ENCODE assay signal across 10 mouse cellular contexts in genomic region chr13:98726494-98726893, GRCm38 (mm10). TPM values are rescaled to one million over a fixed set of nuclear protein-coding genes. Genes with fewer than 3 reads are reported as not detected.
DNase-seq lines count a peak whose midpoint lies in the region; ATAC-seq and TF ChIP-seq lines count a peak whose summit lies in the region.
"Had no signal": no experiment of that assay in that cellular context is flagged by ENCODE, and none has a peak within 500 bp of the region (broad histone marks: within the 10 kb centered on the region; RNA-seq: fewer than 3 reads in every experiment).

No protein-coding gene starts in this region.

- in situ Hi-C loops in CH12.LX (cut with MboI; ENCODE audit: low pct_ligation_motif_present, low pct_unique_long_range_greater_than_20kb, low sequenced_read_pairs), result no loop called here

- peak; percentile 30 to 79; a peak in 3 of 4 replicates for TF ChIP-seq CTCF in CH12.LX (conservative IDR thresholded peaks at IDR 0.05 in 1 of 2, IDR thresholded peaks at IDR 0.05 in 1 of 2; ENCODE audit: low read depth in 2 of 2, low read length in 2 of 2)

- H3K79me2 ChIP-seq in CH12.LX (replicated peaks; ENCODE audit: control insufficient read depth, extremely low read depth, insufficient read depth, poor library complexity, severe bottlenecking), result no peaks in the 10 kb centered on the region

- peak; percentile 56 for TF ChIP-seq RAD21 in CH12.LX (IDR thresholded peaks at IDR 0.05; ENCODE audit: low read depth, low read length)

- TF ChIP-seq EP300 in CH12.LX (IDR thresholded peaks at IDR 0.05; ENCODE audit: low read length), result no peak

- peak; percentile 10 to 20 for DNase-seq in cerebellum, postnatal 14 days
- no peak for DNase-seq in cerebellum, postnatal 36 days
- DNase-seq in layer of hippocampus, adult 9-10 months (ENCODE audit: low spot score), result peak; percentile 15
- DNase-seq in layer of hippocampus, postnatal 25 days (ENCODE audit: extremely low spot score in 1 of 2, low spot score in 1 of 2), result no peak
- DNase-seq in CH12.LX (ENCODE audit: extremely low read depth), result peak; percentile 34
- no peak for DNase-seq in ovary, adult 18-20 months (ENCODE audit: low spot score)
- DNase-seq in natural killer cell, adult 2 months (ENCODE audit: low spot score in 2 of 2), result no peak

- H3K27me3 ChIP-seq in CH12.LX (replicated peaks), result no peaks in the 10 kb centered on the region
- H3K27me3 ChIP-seq: embryonic facial prominence, embryonic 15.5 days; neural tube, embryonic 13.5 days had no signal

- ATAC-seq in inflammation-experienced regulatory T-cells, adult 6 months, result peak; percentile 54

- no peak overlapping the region for H3K27ac ChIP-seq in CH12.LX (ENCODE audit: insufficient read depth, low read depth)
- H3K27ac ChIP-seq: embryonic facial prominence, embryonic 15.5 days; neural tube, embryonic 13.5 days had no signal

- no peak overlapping the region for H3K4me2 ChIP-seq in CH12.LX (ENCODE audit: insufficient read depth, low read depth, poor library complexity, severe bottlenecking)
- H3K4me2 ChIP-seq: embryonic facial prominence, embryonic 15.5 days; neural tube, embryonic 13.5 days had no signal

- no peaks in the 10 kb centered on the region for H3K4me1 ChIP-seq in CH12.LX (ENCODE audit: control insufficient read depth in 1 of 2, insufficient read depth in 2 of 2)
- H3K4me1 ChIP-seq: embryonic facial prominence, embryonic 15.5 days; neural tube, embryonic 13.5 days had no signal

- dilution Hi-C loops in CH12.LX (cut with MboI; ENCODE audit: extremely low pct_ligation_motif_present, extremely low pct_unique_long_range_greater_than_20kb, low sequenced_read_pairs), result no loop called here

- H3K9me3 ChIP-seq in CH12.LX (replicated peaks; ENCODE audit: low read length), result peaks cover 4% of the 10 kb centered on the region
- H3K9me3 ChIP-seq: embryonic facial prominence, embryonic 15.5 days; neural tube, embryonic 13.5 days had no signal

- no peak overlapping the region for H3K4me3 ChIP-seq in CH12.LX (replicated peaks in 1 of 3; ENCODE audit: low read depth in 2 of 3, low read length in 2 of 3, poor library complexity in 1 of 3)
- H3K4me3 ChIP-seq: embryonic facial prominence, embryonic 15.5 days; neural tube, embryonic 13.5 days had no signal

- peaks cover 25 to 66% of the 10 kb centered on the region in 2 experiments for H3K36me3 ChIP-seq in CH12.LX (replicated peaks in 1 of 2; ENCODE audit: control insufficient read depth in 1 of 2, insufficient read depth in 1 of 2, low read length in 1 of 2)

- H3K9ac ChIP-seq in CH12.LX (ENCODE audit: insufficient read depth, low read depth), result no peak overlapping the region
- H3K9ac ChIP-seq: embryonic facial prominence, embryonic 15.5 days; neural tube, embryonic 13.5 days had no signal

- no peak for TF ChIP-seq POLR2A in CH12.LX (IDR thresholded peaks at IDR 0.05; ENCODE audit: low read depth, low read length)

TF ChIP-seq in CH12.LX, 34 proteins besides CTCF, POLR2A, EP300 and RAD21:
- TF ChIP-seq NELFE (IDR thresholded peaks at IDR 0.05; ENCODE audit: low read depth, low read length) (no peak), BHLHE40 (IDR thresholded peaks at IDR 0.05; ENCODE audit: low read depth, low read length) (no peak), SMC3 (IDR thresholded peaks at IDR 0.05; ENCODE audit: low read depth, low read length) (peak; percentile 53), TBP (conservative IDR thresholded peaks at IDR 0.05; ENCODE audit: low read depth, low read length) (no peak), POLR2AphosphoS2 (IDR thresholded peaks at IDR 0.05; ENCODE audit: low read depth, low read length) (no peak)

RNA-seq across cellular contexts. Expression of gene Tmem171, which starts 31.9 kb away (rescaled TPM):
- under 1 TPM; 0.42 to 0.54 TPM for total RNA-seq in layer of hippocampus, postnatal 25 days (2021)
- total RNA-seq in CH12.LX (2012; rRNA removed) (not detected in 2 replicates), CH12.LX (2014; rRNA removed) (not detected in 2 replicates)
- polyA plus RNA-seq in CH12.LX (2012; ENCODE audit: insufficient read length, low read depth), result not detected in 2 replicates
- polyA plus RNA-seq in inflammation-experienced regulatory T-cells, adult 6 months (2017; shearing (Covaris generic)), result 1 to 10 TPM in 1 of 3 experiments, under 1 TPM in 1, not detected in 1; 0.48 to 2.1 TPM
- polyA plus RNA-seq: neural tube, embryonic 13.5 days had no signal

Comparison
In these comparisons a context has a peak if more than half of its experiments do, and no peak if none do; other contexts are left out.
1. DNase-seq: peak in cerebellum, postnatal 14 days (2 of 2), layer of hippocampus, adult 9-10 months (single experiment) and CH12.LX (single experiment); none in cerebellum, postnatal 36 days (0 of 2), layer of hippocampus, postnatal 25 days (0 of 2), ovary, adult 18-20 months (single experiment) and natural killer cell, adult 2 months (0 of 2).